Mouse (Mus musculus): ENCODE data around the gene Akap3. TPM values are rescaled to one million over a fixed set of nuclear protein-coding genes. Genes with fewer than 3 reads are reported as not detected.

Gene Akap3
- total RNA-seq, 1 experiment from 2014 or later, result not detected

Other genes starting within 250 kb of the Akap3 start
- not detected in 2 replicates for gene Kcna1, start 206.7 kb upstream of the Akap3 start, total RNA-seq (2017)
- gene Kcna6, start 112.4 kb upstream of the Akap3 start, total RNA-seq (2017), result not detected in 2 replicates
- gene Ndufa9, start 4.0 kb upstream of the Akap3 start, total RNA-seq (2017), result 93.8 and 106 TPM in 2 replicates
- gene Dyrk4, start 68.7 kb downstream of the Akap3 start, total RNA-seq (2017), result 2.6 TPM in 1 of 2 replicates, not detected in the other
- 112 and 143 TPM in 2 replicates for gene Rad51ap1, start 86.5 kb downstream of the Akap3 start, total RNA-seq (2017)
- gene D6Wsu163e, start 86.9 kb downstream of the Akap3 start, total RNA-seq (2017), result 26.1 and 53.5 TPM in 2 replicates
- not detected in 2 replicates for gene Fgf6, start 162.5 kb downstream of the Akap3 start, total RNA-seq (2017)
- gene Fgf23, start 219.8 kb downstream of the Akap3 start, total RNA-seq (2017), result not detected in 2 replicates

Measured in hematopoietic stem cell, adult 5-6 weeks (primary cell).